Mouse (Mus musculus) erythroblast, adult 5-6 weeks (primary cell): ENCODE data around the gene 2510009E07Rik. TPM values are rescaled to one million over a fixed set of nuclear protein-coding genes. Genes with fewer than 3 reads are reported as not detected.
A peak's percentile ranks its signal among the peaks of the same experiment; 100 is the strongest.

Source experiments
- ATAC-seq: replicated peaks from 2 replicates; pipeline ENCODE4 v1.8.0; 2016; ENCODE audit warnings: moderate number of reproducible peaks, mild to moderate bottlenecking, moderate TSS enrichment, inconsistent platforms; ENCODE audit not compliant: poor library complexity, low FRiP score, severe bottlenecking
- total RNA-seq, 2 experiments: library from RNA; stranded (forward) in 1 of 2; stranded (reverse) in 1 of 2; fragments of 150-400 nt in 1 of 2; fragments of 200-764, 138-1000 nt in 1 of 2; gene quantifications; 2 replicates each; pipeline versions ENCODE4 v1.2.3 to v1.2.4; 2015 to 2017; ENCODE audit warnings: low replicate concordance in 2 of 2

The 2510009E07Rik gene
- total RNA-seq, 2 experiments from 2014 or later = 1.1 to 1.3 TPM

DNA sequence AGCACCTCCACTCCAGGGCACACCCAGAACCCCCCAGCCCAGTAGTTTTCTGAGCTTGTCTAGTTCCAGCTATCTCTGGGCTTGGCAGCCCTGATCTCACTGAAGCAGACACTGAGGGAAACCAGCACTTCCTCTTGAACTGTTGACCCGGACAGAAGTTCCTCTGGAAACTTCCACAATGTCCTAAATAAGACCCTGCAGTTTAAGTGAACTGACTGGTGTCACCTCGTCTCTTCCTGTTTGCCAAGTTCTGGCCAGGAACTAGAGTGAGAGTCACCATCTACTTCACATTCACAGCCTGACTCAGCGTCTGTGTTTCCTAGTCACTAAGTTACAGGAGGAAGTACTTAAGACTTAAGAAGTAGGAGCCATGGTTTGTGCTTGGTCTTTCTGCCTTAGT, 52.5 kb downstream of the 2510009E07Rik start:
- ATAC-seq = no peak

GRCm38 (mm10) chr16:21640766-21641499, 53.5 kb downstream of the 2510009E07Rik start:
- no peak for ATAC-seq

DNA sequence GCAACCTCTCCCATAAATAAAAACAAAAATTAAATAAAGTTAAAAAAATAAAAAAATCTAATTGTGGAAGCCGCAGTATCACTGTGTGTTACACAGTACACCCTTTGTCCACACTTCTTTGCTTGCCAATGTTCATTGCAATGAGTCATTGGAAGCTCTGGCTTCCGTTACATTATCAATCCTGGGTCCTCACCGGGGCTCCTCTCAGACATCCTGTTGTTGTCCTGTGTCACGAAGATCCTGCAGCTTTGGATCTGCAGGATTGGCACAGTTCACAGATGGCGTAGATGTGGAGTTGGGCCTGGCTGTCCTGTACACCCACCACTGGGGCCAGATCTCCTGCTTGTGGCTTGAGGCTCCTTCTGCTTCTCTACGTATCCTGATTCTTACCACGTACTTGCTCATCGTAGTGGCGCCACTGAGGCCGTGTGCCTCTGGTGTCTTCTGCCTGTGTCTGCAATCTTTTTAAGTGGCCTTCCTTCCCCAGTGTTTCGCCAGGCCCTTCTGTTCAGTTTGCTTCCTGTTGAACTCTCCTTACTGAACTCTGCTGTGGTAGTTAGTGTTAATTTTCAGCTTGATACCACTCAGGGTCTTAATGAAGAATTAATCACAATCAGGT, 57.2 kb downstream of the 2510009E07Rik start:
- ATAC-seq = no peak

DNA sequence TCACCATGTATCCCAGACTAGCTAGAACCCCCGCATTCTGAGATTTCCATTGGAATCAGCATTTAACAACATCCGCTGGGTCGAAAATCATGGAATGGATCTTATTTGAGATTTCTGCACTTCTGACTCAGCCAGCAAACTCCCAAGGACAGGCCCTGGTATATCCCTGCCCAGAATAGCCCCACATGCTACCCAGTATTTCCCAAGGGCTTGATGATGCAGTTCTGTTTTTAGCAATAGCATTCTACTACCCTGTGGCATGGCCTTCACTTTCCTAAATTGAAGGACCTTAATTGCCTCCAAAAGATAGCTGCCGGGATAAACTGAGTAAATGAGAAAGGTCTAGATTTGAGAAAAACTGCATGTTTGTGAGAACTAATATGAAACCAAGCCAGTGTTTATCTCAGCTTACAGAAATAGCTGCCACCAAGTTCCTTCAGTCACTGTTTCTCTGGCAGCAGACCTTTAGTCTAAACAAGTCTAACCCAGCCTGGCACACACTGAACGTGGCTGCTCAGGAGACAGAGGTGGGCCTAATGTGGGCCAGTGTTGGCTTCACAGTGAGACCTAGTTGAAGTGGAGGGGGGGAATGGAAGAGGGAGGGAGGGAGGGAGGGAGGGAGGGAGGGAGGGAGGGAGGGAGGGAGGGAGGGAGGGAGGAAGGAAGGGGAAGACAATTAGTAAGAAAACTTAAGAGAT, 58.2 kb downstream of the 2510009E07Rik start:
- ATAC-seq = no peak

DNA sequence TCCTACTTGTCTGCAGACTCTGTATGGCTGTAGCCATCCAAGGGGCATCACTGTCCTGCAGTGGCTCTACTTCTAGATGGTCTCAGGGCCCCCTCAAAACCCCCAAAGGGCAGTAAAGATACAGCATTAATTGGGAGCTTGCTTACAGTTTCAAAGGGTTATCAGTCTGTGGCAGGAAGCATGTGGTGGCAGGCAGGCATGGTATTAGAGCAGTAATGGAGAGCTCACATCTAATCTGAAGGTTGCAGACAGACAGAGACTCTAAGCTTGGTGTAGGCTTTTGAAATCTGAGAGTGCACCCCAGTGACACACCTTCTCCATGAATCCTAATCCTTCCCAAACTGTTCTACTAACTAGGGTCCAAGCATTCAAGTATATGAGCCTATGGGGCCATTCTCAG, 60.0 kb downstream of the 2510009E07Rik start:
- no peak for ATAC-seq

DNA sequence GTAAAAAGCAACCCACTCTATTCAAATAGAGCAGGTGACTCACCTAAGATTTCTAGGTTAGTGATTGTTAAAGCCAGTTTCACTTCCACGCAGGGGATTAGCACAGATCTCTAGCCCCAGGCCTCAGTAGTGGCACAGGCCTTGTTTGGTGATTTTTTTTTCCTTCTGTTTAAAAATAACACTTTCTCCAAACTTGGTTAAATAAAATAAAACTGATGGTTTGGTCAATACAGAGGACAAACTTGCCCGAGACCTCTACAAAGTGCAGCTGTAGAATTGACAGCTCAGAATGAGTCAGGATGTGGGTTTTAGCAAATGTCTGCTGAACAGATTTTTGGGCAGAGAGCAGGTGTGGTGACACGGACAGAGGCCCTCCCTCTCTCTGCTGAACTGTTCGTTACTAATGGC, 62.6 kb downstream of the 2510009E07Rik start:
- ATAC-seq = no peak

- ATAC-seq = no peak
These were observed 63.9 kb downstream of the 2510009E07Rik start for GRCm38 (mm10) chr16:21630614-21631013.

DNA sequence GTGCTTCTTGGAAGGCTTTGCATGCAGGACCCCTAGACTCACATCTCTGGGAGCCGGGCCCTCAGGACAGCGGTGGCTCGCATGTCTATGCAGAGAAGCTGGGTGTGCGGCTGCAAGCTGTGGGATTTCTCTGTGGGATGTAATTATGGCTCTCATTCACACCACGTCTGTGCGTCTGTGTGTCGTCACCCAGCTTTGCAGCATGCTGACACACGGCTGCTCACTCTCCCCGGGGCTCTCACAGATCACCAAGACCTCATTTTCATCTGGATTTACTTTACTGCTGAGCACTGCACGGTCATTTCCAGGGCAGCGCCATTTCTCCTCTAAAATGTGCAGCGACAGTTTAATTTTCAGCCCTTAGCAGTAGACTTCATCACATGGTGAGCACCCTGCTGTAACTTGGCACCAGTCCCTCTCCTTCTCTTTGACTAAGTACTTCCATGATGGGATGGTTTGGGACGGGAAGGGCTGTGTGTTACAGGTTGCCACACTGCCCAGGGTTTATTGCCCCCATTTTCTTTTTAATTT, 66.3 kb downstream of the 2510009E07Rik start:
- no peak for ATAC-seq

DNA sequence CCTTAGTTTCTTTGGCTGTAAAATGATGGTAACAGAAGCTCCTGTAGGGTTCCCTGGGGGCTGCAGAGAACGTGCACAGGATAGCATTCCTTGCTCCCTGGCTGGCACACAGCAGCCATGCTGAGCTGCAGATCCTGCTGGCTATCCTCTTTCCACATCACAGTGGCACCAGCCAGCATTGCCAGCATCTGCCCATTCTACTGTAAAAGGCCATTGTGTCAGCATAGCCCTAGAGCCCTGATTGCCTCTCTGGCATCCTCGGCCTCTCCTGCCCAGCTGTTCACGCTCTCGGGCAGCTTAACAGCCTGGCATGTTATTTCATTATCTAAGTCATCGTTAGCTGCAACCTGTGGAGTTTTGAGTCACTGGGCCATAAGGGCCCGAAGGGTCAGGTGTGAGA, 67.2 kb downstream of the 2510009E07Rik start:
- no peak for ATAC-seq

DNA sequence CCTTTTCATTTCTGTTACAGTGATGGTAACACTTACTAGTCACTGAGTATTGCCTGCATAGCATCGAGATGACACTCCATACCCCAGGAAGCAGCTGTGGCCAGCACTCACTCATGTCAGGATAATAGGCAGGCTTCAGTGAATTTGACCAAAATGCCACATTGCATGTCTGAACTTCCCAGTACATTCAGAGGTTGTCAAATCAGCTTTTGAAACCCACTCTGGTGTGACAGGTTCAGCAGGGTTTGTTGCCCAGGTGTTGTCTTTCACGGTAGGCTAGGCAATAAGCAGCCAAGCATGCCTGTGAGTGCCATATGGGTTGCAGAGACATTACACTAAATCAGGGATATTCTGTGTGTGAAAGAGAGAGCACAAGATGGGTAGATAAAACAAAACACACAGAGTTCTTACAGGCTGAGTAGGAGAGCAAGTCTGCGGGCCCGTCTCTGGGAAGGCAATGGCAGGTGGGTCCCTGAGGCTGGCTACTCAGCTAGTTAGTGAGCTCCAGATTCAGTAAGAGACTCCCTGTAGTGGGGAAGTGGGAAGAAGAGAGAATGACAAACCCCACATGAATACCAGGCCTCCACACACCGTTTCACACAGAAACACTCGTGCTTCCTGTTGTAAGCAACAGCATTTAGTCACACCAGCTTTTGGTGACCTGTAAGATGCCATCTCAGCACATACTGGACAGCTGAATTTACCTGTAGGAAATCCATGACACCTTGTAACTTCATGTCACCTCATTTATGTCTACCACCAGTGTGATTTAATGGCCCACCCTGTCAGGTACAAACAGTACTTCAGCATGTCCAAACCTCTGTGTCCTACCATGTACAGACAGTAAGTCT, 68.5 kb downstream of the 2510009E07Rik start:
- ATAC-seq = no peak

GRCm38 (mm10) chr16:21620630-21621029, 73.8 kb downstream of the 2510009E07Rik start:
- ATAC-seq = no peak

DNA sequence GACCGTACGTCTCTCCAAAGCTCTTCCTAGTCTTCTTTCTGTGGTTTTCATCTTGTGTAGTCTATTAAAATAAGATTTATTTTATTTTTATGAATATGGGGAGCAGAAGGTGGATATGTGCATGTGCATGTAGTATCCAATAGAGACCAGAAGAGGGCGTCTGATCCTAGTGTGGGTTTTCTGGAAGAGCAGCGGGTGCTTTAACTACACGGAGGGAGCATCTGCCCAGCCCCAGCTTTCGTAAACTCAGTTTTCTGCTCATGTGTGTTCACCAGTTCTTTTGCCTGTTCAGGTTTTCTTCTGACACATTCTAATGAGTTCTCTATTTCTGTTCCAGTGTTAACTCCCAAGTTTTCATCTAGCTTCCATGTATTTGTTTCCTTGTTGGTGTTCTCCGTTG, 78.7 kb downstream of the 2510009E07Rik start:
- ATAC-seq = no peak

GRCm38 (mm10) chr16:21610473-21610872, 84.0 kb downstream of the 2510009E07Rik start:
- ATAC-seq = no peak

- no peak for ATAC-seq
These were observed 86.1 kb downstream of the 2510009E07Rik start for GRCm38 (mm10) chr16:21608176-21608865.

GRCm38 (mm10) chr16:21607651-21608040, 86.8 kb downstream of the 2510009E07Rik start:
- no peak for ATAC-seq

DNA sequence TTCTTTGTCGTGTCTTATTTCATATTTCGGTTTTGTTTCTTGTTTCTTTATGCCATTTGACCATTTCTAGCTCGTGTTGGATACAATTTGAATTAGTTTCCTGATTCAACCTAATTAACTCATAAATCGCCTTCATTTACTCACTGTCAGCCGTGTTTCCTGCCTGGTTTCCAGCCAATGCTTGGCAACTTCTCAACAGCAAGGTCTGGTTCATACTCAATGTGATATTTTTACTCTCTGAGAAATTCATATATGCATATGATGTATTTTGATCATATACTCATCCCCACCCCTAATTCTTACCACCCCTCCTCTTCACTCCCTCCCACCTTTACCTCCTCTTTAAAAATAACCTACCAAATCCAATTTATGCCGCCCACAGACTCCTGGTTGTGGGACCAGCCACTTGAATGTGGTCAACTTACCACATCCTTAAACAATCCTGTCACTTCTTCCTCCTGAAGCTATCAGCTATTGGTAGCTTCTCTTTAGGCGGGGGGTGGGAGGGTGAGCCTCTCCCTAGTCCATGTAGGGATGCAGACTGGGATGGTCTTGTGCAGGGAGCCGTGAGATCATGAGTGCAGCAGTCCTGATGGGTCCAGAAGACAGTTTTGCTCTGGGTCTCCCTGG, 87.3 kb downstream of the 2510009E07Rik start:
- ATAC-seq = peak; percentile 52

- peak; percentile 75 for ATAC-seq
These were observed 88.0 kb downstream of the 2510009E07Rik start for GRCm38 (mm10) chr16:21606249-21607020.

- ATAC-seq = no peak
These were observed 90.1 kb downstream of the 2510009E07Rik start for GRCm38 (mm10) chr16:21604354-21604753.
